Mouse (Mus musculus) bone marrow, adult 2 months (tissue): ENCODE data around the gene Raet1e.

Experiments
- CTCF ChIP-seq: fragments of 200-500 bp; IDR thresholded peaks from 2 replicates; pipeline ENCODE4 v1.5.1; 2011; ENCODE audit warnings: low read length, control low read depth; ENCODE audit not compliant: control insufficient read depth, insufficient read depth
- POLR2A ChIP-seq: fragments of 200-500 bp; IDR thresholded peaks from 2 replicates; pipeline ENCODE4 v1.6.1; 2011; ENCODE audit warnings: low read depth, mild to moderate bottlenecking, control low read depth, low read length, borderline replicate concordance; ENCODE audit not compliant: control insufficient read depth

DNA sequence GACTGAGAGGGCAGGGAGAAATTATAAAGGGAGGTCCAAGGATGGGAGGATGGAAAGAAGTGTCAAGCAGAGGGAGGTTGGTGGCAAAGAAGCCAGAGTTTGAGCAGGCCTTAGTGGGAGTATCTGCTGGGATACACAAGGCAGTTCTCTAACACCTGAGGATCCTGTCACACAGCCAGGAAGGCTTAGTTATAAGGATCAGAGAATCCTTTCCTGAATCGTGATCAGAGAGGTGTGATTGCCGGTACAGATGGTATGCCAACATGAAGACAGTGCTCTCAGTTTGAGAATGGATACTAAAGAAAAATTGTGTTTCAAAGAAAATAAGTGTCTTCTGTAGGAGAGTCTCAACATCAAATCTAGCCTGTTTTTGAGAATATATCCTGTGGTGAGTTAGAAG, 164.5 kb downstream of the Raet1e start:
- TF ChIP-seq CTCF (no peak), POLR2A (no peak)
